Mouse (Mus musculus) heart, adult 2 months (tissue): ENCODE data around the gene Nt5c. TPM values are rescaled to one million over a fixed set of nuclear protein-coding genes. Genes with fewer than 3 reads are reported as not detected.
A peak's percentile ranks its signal among the peaks of the same experiment; 100 is the strongest.

Experiments
- DNase-seq, 2 experiments: peaks; one replicate each; pipeline ENCODE4 v3.0.0; 2021
- H3K27ac ChIP-seq: fragments of 200-600 bp; 2 replicates; pipeline ENCODE4 v1.8.1; 2022
- H3K27me3 ChIP-seq: fragments of 200-500 bp; 2 replicates; pipeline ENCODE4 v1.6.1; 2012; ENCODE audit warnings: mild to moderate bottlenecking, low read length, inconsistent platforms, mixed read lengths; ENCODE audit not compliant: control insufficient read depth, insufficient read depth
- H3K36me3 ChIP-seq: fragments of 200-500 bp; 2 replicates; pipeline ENCODE4 v1.6.1; 2012; ENCODE audit warnings: low read length, inconsistent platforms; ENCODE audit not compliant: control insufficient read depth, insufficient read depth
- H3K4me1 ChIP-seq: fragments of 200-500 bp; 2 replicates; pipeline ENCODE4 v1.6.1; 2011; ENCODE audit warnings: low read length; ENCODE audit not compliant: control insufficient read depth, insufficient read depth
- H3K4me3 ChIP-seq: fragments of 200-600 bp; 2 replicates; pipeline ENCODE4 v1.8.1; 2022
- H3K79me2 ChIP-seq: fragments of 200-500 bp; replicated peaks from 2 replicates; pipeline ENCODE4 v1.6.1; 2012; ENCODE audit warnings: mild to moderate bottlenecking, inconsistent platforms, low read length, moderate library complexity, mixed read lengths; ENCODE audit not compliant: control insufficient read depth, insufficient read depth
- H3K9ac ChIP-seq: fragments of 200-500 bp; 2 replicates; pipeline ENCODE4 v1.6.1; 2012; ENCODE audit warnings: low read depth, mild to moderate bottlenecking, control low read depth, inconsistent platforms, low read length, mixed read lengths
- CTCF ChIP-seq: fragments of 200-600 bp; IDR thresholded peaks from 2 replicates; pipeline ENCODE4 v1.8.1; 2022; ENCODE audit warnings: antibody characterized with exemption, mild to moderate bottlenecking, moderate library complexity
- EP300 ChIP-seq: fragments of 200-500 bp; IDR thresholded peaks from 2 replicates; pipeline ENCODE4 v1.6.1; 2011; ENCODE audit warnings: low read depth, low read length, control low read depth; ENCODE audit not compliant: insufficient read depth
- POLR2A ChIP-seq: fragments of 200-500 bp; IDR thresholded peaks from 2 replicates; pipeline ENCODE4 v1.6.1; 2011; ENCODE audit warnings: mild to moderate bottlenecking, low read depth, low read length, control low read depth; ENCODE audit not compliant: insufficient read depth
- WGBS: fragments of 180-500 bp; shearing (Covaris S2); methylation state at CpG from one replicate; pipeline ENCODE4 v1.1.7; 2018; 5-methylcytosine and 5-hydroxymethylcytosine counted together
- intact Hi-C: fragments of 180-260 bp; cut with DNase I; formaldehyde crosslinking; loops from one replicate; pipeline ENCODE4 v1.15.1; 2025
- microRNA-seq, 2 experiments: library from miRNA; unstranded; fragments of <30 nt; microRNA quantifications; one replicate each; pipeline ENCODE4 v1.2.0; 2021
- polyA plus RNA-seq: library from polyadenylated mRNA; depleted of rRNA; stranded (reverse); fragments of >200 nt; gene quantifications from 2 replicates; pipeline ENCODE4 v1.2.3, GENCODE M21; 2012; rRNA removed
- total RNA-seq, 2 experiments: library from RNA; stranded (reverse); gene quantifications; 2 replicates each; pipeline ENCODE4 v1.2.3; 2021

Gene Nt5c
- total and polyA plus RNA-seq, 3 experiments, result 10.9 to 12.9 (median 12.4) TPM

- H3K79me2 ChIP-seq, result no peaks in the 10 kb centered on the region
- H3K9ac ChIP-seq, result no peak overlapping the region
- DNase-seq, result no peak
- no peaks in the 10 kb centered on the region for H3K27me3 ChIP-seq
- WGBS, result 79% methylated on average over 11 of the region's 11 CpGs
- no peak overlapping the region for H3K4me3 ChIP-seq
- intact Hi-C loops, result no loop called here
- H3K36me3 ChIP-seq, result no peaks in the 10 kb centered on the region
- H3K27ac ChIP-seq, result no peak overlapping the region
- TF ChIP-seq EP300 (no peak), POLR2A (no peak), CTCF (no peak)
- H3K4me1 ChIP-seq, result peaks cover 5% of the 10 kb centered on the region; the same call in 1 of the 2 replicates
Observed at GRCm38 (mm10) chr11:115447321-115447885, 44.3 kb downstream of the Nt5c start.

GRCm38 (mm10) chr11:115446906-115447305 is 44.8 kb downstream of the Nt5c start:
- TF ChIP-seq POLR2A (no peak), EP300 (no peak), CTCF (no peak)
- Histone ChIP-seq H3K4me3 (no peak overlapping the region), H3K79me2 (no peaks in the 10 kb centered on the region), H3K4me1 (peaks cover 5% of the 10 kb centered on the region; the same call in 1 of the 2 replicates), H3K27me3 (no peaks in the 10 kb centered on the region), H3K36me3 (no peaks in the 10 kb centered on the region), H3K27ac (no peak overlapping the region; the same call in 1 of the 2 replicates), H3K9ac (0 out of 2 replicates have a peak overlapping the region, but pooled peaks have one; percentile 26)
- intact Hi-C loops, result no loop called here
- no peak for DNase-seq
- WGBS, result 11% methylated on average over 3 of the region's 3 CpGs

GRCm38 (mm10) chr11:115441417-115441816 is 50.2 kb downstream of the Nt5c start:
- DNase-seq, result no peak
- Histone ChIP-seq H3K27ac (no peak overlapping the region), H3K9ac (no peak overlapping the region), H3K4me3 (no peak overlapping the region), H3K36me3 (no peaks in the 10 kb centered on the region), H3K4me1 (no peaks in the 10 kb centered on the region), H3K27me3 (no peaks in the 10 kb centered on the region), H3K79me2 (no peaks in the 10 kb centered on the region)
- TF ChIP-seq EP300 (no peak), POLR2A (no peak), CTCF (no peak)
- WGBS, result 65% methylated on average over 15 of the region's 15 CpGs
- intact Hi-C loops, result no loop called here

Small RNAs within 50 kb of the gene (microRNA-seq; reads per million reads assigned to microRNA genes)
- 0 to 0.39 reads per million in 2 experiments for gene Mir3968

Other genes with a start within 250 kb of the Nt5c start
- gene Grin2c, start 224.6 kb downstream of the Nt5c start, total RNA-seq, result under 1 TPM; 0.25 to 0.26 TPM
- gene Grin2c, start 224.6 kb downstream of the Nt5c start, polyA plus RNA-seq, result 1.6 and 2.0 TPM in 2 replicates
- 1 to 10 TPM; 7.1 to 8.8 TPM for gene Fdxr, start 214.8 kb downstream of the Nt5c start, total RNA-seq
- 8.4 and 8.7 TPM in 2 replicates for gene Fdxr, start 214.8 kb downstream of the Nt5c start, polyA plus RNA-seq
- 1 to 10 TPM; 1.6 to 1.8 TPM for gene Fads6, start 194.2 kb downstream of the Nt5c start, total RNA-seq
- gene Fads6, start 194.2 kb downstream of the Nt5c start, polyA plus RNA-seq, result 1.9 and 2.0 TPM in 2 replicates
- gene Otop2, start 184.7 kb downstream of the Nt5c start, total RNA-seq, result not detected
- not detected in 2 replicates for gene Otop2, start 184.7 kb downstream of the Nt5c start, polyA plus RNA-seq
- under 1 TPM in 1 of 2 experiments, not detected in 1; 0.07 TPM for gene Ush1g, start 169.8 kb downstream of the Nt5c start, total RNA-seq
- gene Ush1g, start 169.8 kb downstream of the Nt5c start, polyA plus RNA-seq, result 0.10 and 0.18 TPM in 2 replicates
- gene Otop3, start 157.1 kb downstream of the Nt5c start, total RNA-seq, result not detected
- not detected in 2 replicates for gene Otop3, start 157.1 kb downstream of the Nt5c start, polyA plus RNA-seq
- 1 to 10 TPM; 3.0 to 5.1 TPM for gene Hid1, start 124.1 kb downstream of the Nt5c start, total RNA-seq
- gene Hid1, start 124.1 kb downstream of the Nt5c start, polyA plus RNA-seq, result 6.1 and 7.3 TPM in 2 replicates
- 1 to 10 TPM; 4.5 TPM for gene Cdr2l, start 109.9 kb downstream of the Nt5c start, total RNA-seq
- 6.2 and 6.7 TPM in 2 replicates for gene Cdr2l, start 109.9 kb downstream of the Nt5c start, polyA plus RNA-seq
- 100 to 1,000 TPM; 144 to 159 TPM for gene Mrpl58, start 88.1 kb downstream of the Nt5c start, total RNA-seq
- 82.7 and 104 TPM in 2 replicates for gene Mrpl58, start 88.1 kb downstream of the Nt5c start, polyA plus RNA-seq
- gene Atp5h, start 71.9 kb downstream of the Nt5c start, total RNA-seq, result 1,000 to 10,000 TPM; 1,964 to 2,328 TPM
- gene Atp5h, start 71.9 kb downstream of the Nt5c start, polyA plus RNA-seq, result 830 and 1,376 TPM in 2 replicates
- gene Kctd2, start 71.7 kb downstream of the Nt5c start, total RNA-seq, result 10 to 100 TPM; 26.6 to 30.0 TPM
- gene Kctd2, start 71.7 kb downstream of the Nt5c start, polyA plus RNA-seq, result 22.9 and 31.9 TPM in 2 replicates
- under 1 TPM in 1 of 2 experiments, not detected in 1; 0.13 TPM for gene Trim80, start 51.3 kb downstream of the Nt5c start, total RNA-seq
- gene Trim80, start 51.3 kb downstream of the Nt5c start, polyA plus RNA-seq, result 0.33 TPM in 1 of 2 replicates, not detected in the other
- not detected for gene Slc16a5, start 29.4 kb downstream of the Nt5c start, total RNA-seq
- 0.06 and 0.18 TPM in 2 replicates for gene Slc16a5, start 29.4 kb downstream of the Nt5c start, polyA plus RNA-seq
- gene Armc7, start 16.2 kb downstream of the Nt5c start, total RNA-seq, result 1 to 10 TPM; 1.9 to 2.7 TPM
- 2.3 and 3.3 TPM in 2 replicates for gene Armc7, start 16.2 kb downstream of the Nt5c start, polyA plus RNA-seq
- 100 to 1,000 TPM; 110 TPM for gene Jpt1, start 22.5 kb upstream of the Nt5c start, total RNA-seq
- gene Jpt1, start 22.5 kb upstream of the Nt5c start, polyA plus RNA-seq, result 116 and 124 TPM in 2 replicates
- gene Sumo2, start 44.4 kb upstream of the Nt5c start, total RNA-seq, result 100 to 1,000 TPM; 168 to 177 TPM
- 64.7 and 126 TPM in 2 replicates for gene Sumo2, start 44.4 kb upstream of the Nt5c start, polyA plus RNA-seq
- gene Nup85, start 72.6 kb upstream of the Nt5c start, total RNA-seq, result 10 to 100 TPM; 19.8 to 20.2 TPM
- 28.0 and 44.1 TPM in 2 replicates for gene Nup85, start 72.6 kb upstream of the Nt5c start, polyA plus RNA-seq
- gene Mrps7, start 112.1 kb upstream of the Nt5c start, total RNA-seq, result 10 to 100 TPM; 74.6 to 80.1 TPM
- gene Mrps7, start 112.1 kb upstream of the Nt5c start, polyA plus RNA-seq, result 33.9 and 40.2 TPM in 2 replicates
- gene Gga3, start 112.2 kb upstream of the Nt5c start, total RNA-seq, result 10 to 100 TPM; 16.5 to 20.3 TPM
- 15.4 and 17.1 TPM in 2 replicates for gene Gga3, start 112.2 kb upstream of the Nt5c start, polyA plus RNA-seq
- gene Mif4gd, start 121.1 kb upstream of the Nt5c start, total RNA-seq, result 10 to 100 TPM; 51.3 to 54.7 TPM
- 94.0 and 123 TPM in 2 replicates for gene Mif4gd, start 121.1 kb upstream of the Nt5c start, polyA plus RNA-seq
- 10 to 100 TPM; 32.9 to 40.7 TPM for gene Slc25a19, start 136.4 kb upstream of the Nt5c start, total RNA-seq
- 97.1 and 106 TPM in 2 replicates for gene Slc25a19, start 136.4 kb upstream of the Nt5c start, polyA plus RNA-seq
- 100 to 1,000 TPM; 107 to 109 TPM for gene Grb2, start 216.7 kb upstream of the Nt5c start, total RNA-seq
- 52.0 and 73.2 TPM in 2 replicates for gene Grb2, start 216.7 kb upstream of the Nt5c start, polyA plus RNA-seq